Mouse (Mus musculus): ENCODE results near the gene Agxt. TPM values are rescaled to one million over a fixed set of nuclear protein-coding genes. Genes with fewer than 3 reads are reported as not detected.

Gene Agxt
- not detected in 2 replicates for polyA plus RNA-seq (2015; fragmentation: Nextera tagmentation; extraction: Ambion mirVana)

DNA sequence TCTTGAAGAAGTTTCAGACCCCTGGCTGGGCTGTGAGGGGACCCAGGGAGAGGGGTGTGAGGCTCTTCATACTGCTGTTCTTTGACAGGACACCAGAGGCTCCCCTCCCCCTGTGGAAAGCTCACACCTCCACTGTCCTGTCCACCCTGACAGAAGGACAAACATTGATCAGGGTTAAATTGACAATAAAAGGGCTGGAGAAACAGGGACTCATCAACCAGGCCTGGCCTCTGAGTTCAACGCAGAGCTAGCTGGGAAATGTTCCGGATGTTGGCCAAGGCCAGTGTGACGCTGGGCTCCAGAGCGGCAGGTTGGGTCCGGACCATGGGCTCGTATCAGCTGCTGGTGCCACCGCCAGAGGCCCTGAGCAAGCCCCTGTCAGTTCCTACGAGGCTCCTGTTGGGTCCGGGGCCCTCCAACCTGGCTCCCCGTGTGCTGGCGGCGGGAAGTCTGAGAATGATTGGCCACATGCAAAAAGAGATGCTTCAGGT is at the start of gene Agxt:
Agxt (plus strand) TSS at position 205 of the 491 bp plus-strand sequence.
- Histone ChIP-seq H3K36me3 (ENCODE audit: control insufficient read depth, insufficient read depth, low read length) (no peaks in the 10 kb centered on the region), H3K4me2 (ENCODE audit: low read length) (no peak within 1 kb of the TSS), H3K27me3 (replicated peaks; ENCODE audit: control insufficient read depth, insufficient read depth, low read length) (no peaks in the 10 kb centered on the region), H3K9ac (ENCODE audit: low read depth, low read length) (no peak within 1 kb of the TSS), H3K27ac (ENCODE audit: low read depth, low read length) (no peak within 1 kb of the TSS), H3K9me3 (ENCODE audit: control insufficient read depth, low read length) (no peaks in the 10 kb centered on the region), H3K4me1 (ENCODE audit: control insufficient read depth, insufficient read depth, low read depth, low read length) (no peaks in the 10 kb centered on the region), H3K4me3 (ENCODE audit: low read length) (no peak within 1 kb of the TSS)
- 90% methylated on average over 12 of the region's 12 CpGs for WGBS
- no peak for ATAC-seq

GRCm38 (mm10) chr1:93092582-93092981 is 42.5 kb upstream of the Agxt start:
- Histone ChIP-seq H3K36me3 (ENCODE audit: control insufficient read depth, insufficient read depth, low read length) (peaks cover 5% of the 10 kb centered on the region; the same call in 1 of the 2 replicates), H3K27me3 (replicated peaks; ENCODE audit: control insufficient read depth, insufficient read depth, low read length) (no peaks in the 10 kb centered on the region), H3K4me2 (ENCODE audit: low read length) (no peak overlapping the region), H3K4me3 (ENCODE audit: low read length) (no peak overlapping the region), H3K4me1 (ENCODE audit: control insufficient read depth, insufficient read depth, low read depth, low read length) (peaks cover 8% of the 10 kb centered on the region), H3K27ac (ENCODE audit: low read depth, low read length) (no peak overlapping the region), H3K9me3 (ENCODE audit: control insufficient read depth, low read length) (no peaks in the 10 kb centered on the region), H3K9ac (ENCODE audit: low read depth, low read length) (no peak overlapping the region)
- 84% methylated on average over 3 of the region's 3 CpGs for WGBS
- no peak for ATAC-seq

GRCm38 (mm10) chr1:93098956-93099355 is 36.1 kb upstream of the Agxt start:
- no peak for ATAC-seq
- WGBS = 87% methylated on average over 5 of the region's 5 CpGs
- peaks cover 34% of the 10 kb centered on the region for H3K4me1 ChIP-seq (ENCODE audit: control insufficient read depth, insufficient read depth, low read depth, low read length)
- H3K9ac ChIP-seq (ENCODE audit: low read depth, low read length) = peak overlapping the region; percentile 72
- no peaks in the 10 kb centered on the region for H3K27me3 ChIP-seq (replicated peaks; ENCODE audit: control insufficient read depth, insufficient read depth, low read length)
- H3K4me2 ChIP-seq (ENCODE audit: low read length) = peak overlapping the region; percentile 91
- H3K9me3 ChIP-seq (ENCODE audit: control insufficient read depth, low read length) = no peaks in the 10 kb centered on the region
- peak overlapping the region; percentile 54 for H3K4me3 ChIP-seq (ENCODE audit: low read length)
- no peaks in the 10 kb centered on the region for H3K36me3 ChIP-seq (ENCODE audit: control insufficient read depth, insufficient read depth, low read length)
- H3K27ac ChIP-seq (ENCODE audit: low read depth, low read length) = no peak overlapping the region

DNA sequence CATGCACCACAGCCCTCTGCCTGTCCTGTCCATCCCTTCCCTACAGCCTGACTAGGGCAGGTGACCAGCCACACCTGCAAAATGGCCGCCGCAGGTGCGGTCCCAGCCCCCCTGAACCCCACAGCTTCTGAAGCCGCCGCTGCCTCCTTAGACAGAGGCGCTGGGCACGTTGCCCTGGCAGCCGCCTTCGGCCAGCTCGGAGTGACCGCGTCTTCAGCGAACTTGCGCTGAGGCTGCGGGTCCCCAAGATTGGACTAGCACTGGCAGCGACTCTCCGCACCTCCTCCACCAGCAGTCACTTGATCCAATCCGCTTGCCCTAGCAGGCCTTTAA is 34.8 kb upstream of the Agxt start:
- no peak; the same call in 1 of the 2 replicates for ATAC-seq
- H3K36me3 ChIP-seq (ENCODE audit: control insufficient read depth, insufficient read depth, low read length) = no peaks in the 10 kb centered on the region

GRCm38 (mm10) chr1:93100576-93101491 is 34.2 kb upstream of the Agxt start:
- peak overlapping the region; percentile 54 for H3K4me3 ChIP-seq (ENCODE audit: low read length)
- no peaks in the 10 kb centered on the region for H3K27me3 ChIP-seq (replicated peaks; ENCODE audit: control insufficient read depth, insufficient read depth, low read length)
- H3K4me1 ChIP-seq (ENCODE audit: control insufficient read depth, insufficient read depth, low read depth, low read length) = peaks cover 33% of the 10 kb centered on the region
- H3K9me3 ChIP-seq (ENCODE audit: control insufficient read depth, low read length) = no peaks in the 10 kb centered on the region
- peak overlapping the region; percentile 72 for H3K9ac ChIP-seq (ENCODE audit: low read depth, low read length)
- H3K36me3 ChIP-seq (ENCODE audit: control insufficient read depth, insufficient read depth, low read length) = no peaks in the 10 kb centered on the region
- 0% methylated on average over 44 of the region's 49 CpGs for WGBS
- ATAC-seq = peak; percentile 66
- H3K27ac ChIP-seq (ENCODE audit: low read depth, low read length) = peak overlapping the region; percentile 83
- H3K4me2 ChIP-seq (ENCODE audit: low read length) = peak overlapping the region; percentile 91

More for the DNA sequence above, 34.8 kb upstream of the Agxt start:
- Histone ChIP-seq H3K27me3 (replicated peaks; ENCODE audit: control insufficient read depth, insufficient read depth, low read length) (no peaks in the 10 kb centered on the region), H3K4me1 (ENCODE audit: control insufficient read depth, insufficient read depth, low read depth, low read length) (peaks cover 34% of the 10 kb centered on the region), H3K9ac (ENCODE audit: low read depth, low read length) (peak overlapping the region; percentile 72), H3K27ac (ENCODE audit: low read depth, low read length) (peak overlapping the region; percentile 83), H3K9me3 (ENCODE audit: control insufficient read depth, low read length) (no peaks in the 10 kb centered on the region), H3K4me3 (ENCODE audit: low read length) (peak overlapping the region; percentile 54), H3K4me2 (ENCODE audit: low read length) (peak overlapping the region; percentile 91)
- WGBS = 1% methylated on average over 16 of the region's 18 CpGs

DNA sequence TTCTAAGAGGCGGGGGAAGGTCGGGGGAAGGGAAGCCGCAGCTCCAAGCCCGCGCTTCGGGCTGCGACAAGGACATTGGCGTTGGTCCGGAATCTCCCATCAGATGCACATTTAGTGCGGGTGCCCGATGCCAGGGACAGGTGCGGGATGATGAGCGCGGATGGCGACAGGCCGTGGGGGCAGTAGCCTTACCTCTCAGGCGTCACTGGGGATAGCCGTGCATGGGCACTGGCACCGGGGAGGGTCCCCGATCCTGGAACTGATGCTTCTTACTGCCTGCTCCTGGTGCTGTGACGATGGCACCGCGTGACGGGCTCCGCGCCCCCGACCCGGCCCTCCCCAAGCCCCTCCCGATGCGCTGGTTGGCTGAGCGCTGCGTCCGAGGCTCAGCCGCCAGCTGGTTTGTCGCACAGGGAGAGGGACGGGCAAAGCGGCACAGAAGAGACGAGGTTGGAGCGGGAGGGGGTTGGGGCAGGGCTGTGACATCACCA is 33.4 kb upstream of the Agxt start, which contains the start of gene Kif1a:
Kif1a (minus strand) TSS at position 381 of the 491 bp plus-strand sequence.
- peak; percentile 93 for ATAC-seq
- WGBS = under 1% methylated on average over 39 of the region's 39 CpGs

GRCm38 (mm10) chr1:93102700-93103099 is 32.3 kb upstream of the Agxt start:
- H3K36me3 ChIP-seq (ENCODE audit: control insufficient read depth, insufficient read depth, low read length) = no peaks in the 10 kb centered on the region
- H3K27ac ChIP-seq (ENCODE audit: low read depth, low read length) = peak overlapping the region; percentile 83
- H3K27me3 ChIP-seq (replicated peaks; ENCODE audit: control insufficient read depth, insufficient read depth, low read length) = no peaks in the 10 kb centered on the region
- no peak for ATAC-seq
- peak overlapping the region; percentile 91 for H3K4me2 ChIP-seq (ENCODE audit: low read length)
- H3K4me3 ChIP-seq (ENCODE audit: low read length) = no peak overlapping the region; the same call in 1 of the 2 replicates
- WGBS = 72% methylated on average over 7 of the region's 7 CpGs
- no peaks in the 10 kb centered on the region for H3K9me3 ChIP-seq (ENCODE audit: control insufficient read depth, low read length)
- no peak overlapping the region; the same call in 1 of the 2 replicates for H3K9ac ChIP-seq (ENCODE audit: low read depth, low read length)
- peaks cover 25% of the 10 kb centered on the region for H3K4me1 ChIP-seq (ENCODE audit: control insufficient read depth, insufficient read depth, low read depth, low read length)

More for the DNA sequence above, 33.4 kb upstream of the Agxt start, which contains the start of gene Kif1a:
- peaks cover 28% of the 10 kb centered on the region for H3K4me1 ChIP-seq (ENCODE audit: control insufficient read depth, insufficient read depth, low read depth, low read length)
- peak within 1 kb of the TSS; percentile 72 for H3K9ac ChIP-seq (ENCODE audit: low read depth, low read length)
- peak within 1 kb of the TSS; percentile 83 for H3K27ac ChIP-seq (ENCODE audit: low read depth, low read length)
- no peaks in the 10 kb centered on the region for H3K9me3 ChIP-seq (ENCODE audit: control insufficient read depth, low read length)
- H3K4me3 ChIP-seq (ENCODE audit: low read length) = peak within 1 kb of the TSS; percentile 54
- no peaks in the 10 kb centered on the region for H3K27me3 ChIP-seq (replicated peaks; ENCODE audit: control insufficient read depth, insufficient read depth, low read length)
- H3K36me3 ChIP-seq (ENCODE audit: control insufficient read depth, insufficient read depth, low read length) = no peaks in the 10 kb centered on the region
- peak within 1 kb of the TSS; percentile 91 for H3K4me2 ChIP-seq (ENCODE audit: low read length)

GRCm38 (mm10) chr1:93114713-93115463 is 20.2 kb upstream of the Agxt start:
- Histone ChIP-seq H3K27me3 (replicated peaks; ENCODE audit: control insufficient read depth, insufficient read depth, low read length) (no peaks in the 10 kb centered on the region), H3K27ac (ENCODE audit: low read depth, low read length) (peak overlapping the region; percentile 60), H3K36me3 (ENCODE audit: control insufficient read depth, insufficient read depth, low read length) (no peaks in the 10 kb centered on the region), H3K4me3 (ENCODE audit: low read length) (peak overlapping the region; percentile 43), H3K4me1 (ENCODE audit: control insufficient read depth, insufficient read depth, low read depth, low read length) (peaks cover 8% of the 10 kb centered on the region), H3K9me3 (ENCODE audit: control insufficient read depth, low read length) (no peaks in the 10 kb centered on the region; the same call in 1 of the 2 replicates), H3K9ac (ENCODE audit: low read depth, low read length) (peak overlapping the region; percentile 67), H3K4me2 (ENCODE audit: low read length) (peak overlapping the region; percentile 81)
- peak; percentile 99 for ATAC-seq
- WGBS = 21% methylated on average over 21 of the region's 21 CpGs

Measured in hindbrain, embryonic 16.5 days (tissue).